Mouse (Mus musculus) liver, embryonic 15.5 days (tissue): ENCODE results near the gene Ndufv3. TPM values are rescaled to one million over a fixed set of nuclear protein-coding genes. Genes with fewer than 3 reads are reported as not detected.

Source experiments
- ATAC-seq: fragments of 200-750 bp; cut with Nextera tagmentation; 2 replicates; pipeline ENCODE4 v1.8.0; 2017; ENCODE audit warnings: moderate number of reproducible peaks, mild to moderate bottlenecking, moderate library complexity; ENCODE audit not compliant: insufficient read depth
- H3K27ac ChIP-seq: fragments of 300-500 bp; sonication (generic); replicated peaks from 2 replicates; pipeline ENCODE4 v1.5.1; 2015; ENCODE audit warnings: mild to moderate bottlenecking, inconsistent platforms
- H3K27me3 ChIP-seq: fragments of 300-500 bp; sonication (generic); 2 replicates; pipeline ENCODE4 v1.6.1; 2015; ENCODE audit warnings: mild to moderate bottlenecking, inconsistent platforms
- H3K36me3 ChIP-seq: fragments of 300-500 bp; sonication (generic); replicated peaks from 2 replicates; pipeline ENCODE4 v1.6.1; 2015; ENCODE audit warnings: moderate library complexity, mild to moderate bottlenecking, inconsistent platforms
- H3K4me1 ChIP-seq: fragments of 300-500 bp; sonication (generic); replicated peaks from 2 replicates; pipeline ENCODE4 v1.6.1; 2015; ENCODE audit warnings: inconsistent platforms
- H3K4me2 ChIP-seq: fragments of 300-500 bp; sonication (generic); 2 replicates; pipeline ENCODE4 v1.6.1; 2015; ENCODE audit warnings: moderate library complexity, mild to moderate bottlenecking, inconsistent platforms
- H3K4me3 ChIP-seq: fragments of 300-500 bp; sonication (generic); replicated peaks from 2 replicates; pipeline ENCODE4 v1.5.1; 2015; ENCODE audit warnings: mild to moderate bottlenecking, inconsistent platforms
- H3K9ac ChIP-seq: fragments of 300-500 bp; sonication (generic); 2 replicates; pipeline ENCODE4 v1.6.1; 2015; ENCODE audit warnings: moderate library complexity, mild to moderate bottlenecking, inconsistent platforms
- H3K9me3 ChIP-seq: fragments of 300-500 bp; sonication (generic); replicated peaks from 2 replicates; pipeline ENCODE4 v1.6.1; 2016; ENCODE audit warnings: inconsistent platforms
- WGBS: fragments of 180-500 bp; shearing (Covaris S2); methylation state at CpG from one replicate; pipeline ENCODE4 v1.1.7; 2015; ENCODE audit warnings: mixed read lengths; ENCODE audit not compliant: insufficient replicate concordance; 5-methylcytosine and 5-hydroxymethylcytosine counted together
- polyA plus RNA-seq: library from polyadenylated mRNA; unstranded; fragments of >200 nt; fragmentation: Nextera tagmentation; extraction: Ambion mirVana; gene quantifications from 2 replicates; pipeline ENCODE4 v1.2.1, GENCODE M21; 2015

Gene Ndufv3
- polyA plus RNA-seq, 1 experiment from 2014 or later: 160 TPM

DNA sequence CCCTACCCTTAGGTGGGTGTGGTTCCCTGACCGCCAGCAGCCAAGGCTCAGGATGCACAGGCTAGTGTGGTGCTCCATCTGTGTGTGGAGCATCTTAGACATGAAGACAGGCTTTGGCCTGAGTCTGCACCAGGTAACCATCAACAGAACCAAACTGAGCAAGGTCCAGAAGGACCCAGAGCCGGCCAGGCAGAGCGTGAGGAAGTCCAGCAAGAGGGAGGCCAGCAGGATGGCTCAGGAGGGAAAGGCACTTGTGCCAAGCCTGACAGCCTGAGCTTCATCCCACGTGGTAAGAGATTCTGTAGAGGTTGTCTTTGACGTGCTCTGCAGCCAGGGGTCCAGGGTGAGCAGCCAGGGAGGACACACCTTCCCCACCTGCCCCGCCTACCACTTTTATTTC lies 22.2 kb upstream of the Ndufv3 start:
- Histone ChIP-seq H3K4me2 (no peak overlapping the region), H3K27ac (no peak overlapping the region), H3K9me3 (no peaks in the 10 kb centered on the region), H3K27me3 (no peaks in the 10 kb centered on the region), H3K9ac (no peak overlapping the region), H3K4me3 (no peak overlapping the region), H3K36me3 (peaks cover 74% of the 10 kb centered on the region), H3K4me1 (peaks cover 9% of the 10 kb centered on the region)
- 77% methylated on average over 6 of the region's 6 CpGs for WGBS
- no peak for ATAC-seq

DNA sequence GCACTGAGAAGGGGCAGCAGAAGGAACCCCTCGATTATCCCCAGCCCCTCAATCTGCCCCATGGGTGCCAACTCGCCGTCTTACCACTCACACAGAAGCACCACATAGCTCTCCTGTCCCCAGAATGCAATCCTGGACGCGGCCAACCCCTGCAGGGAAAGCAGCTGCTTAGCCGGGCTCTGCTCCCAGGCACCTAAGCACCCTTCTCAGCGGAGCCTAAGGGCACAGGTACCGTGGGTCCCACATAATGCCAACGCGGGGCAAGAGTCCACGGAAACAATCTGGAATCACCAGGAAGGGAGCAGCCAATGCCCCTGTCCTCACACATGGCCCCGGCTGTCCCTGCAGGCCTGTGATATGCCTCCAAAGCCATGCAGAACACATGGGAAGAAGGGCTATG lies 20.2 kb upstream of the Ndufv3 start:
- no peaks in the 10 kb centered on the region for H3K9me3 ChIP-seq
- H3K36me3 ChIP-seq: peaks cover 91% of the 10 kb centered on the region
- no peak overlapping the region for H3K9ac ChIP-seq
- H3K27ac ChIP-seq: no peak overlapping the region
- no peak for ATAC-seq
- H3K27me3 ChIP-seq: no peaks in the 10 kb centered on the region
- H3K4me2 ChIP-seq: no peak overlapping the region
- H3K4me1 ChIP-seq: peaks cover 20% of the 10 kb centered on the region
- 78% methylated on average over 12 of the region's 12 CpGs for WGBS
- no peak overlapping the region for H3K4me3 ChIP-seq

DNA sequence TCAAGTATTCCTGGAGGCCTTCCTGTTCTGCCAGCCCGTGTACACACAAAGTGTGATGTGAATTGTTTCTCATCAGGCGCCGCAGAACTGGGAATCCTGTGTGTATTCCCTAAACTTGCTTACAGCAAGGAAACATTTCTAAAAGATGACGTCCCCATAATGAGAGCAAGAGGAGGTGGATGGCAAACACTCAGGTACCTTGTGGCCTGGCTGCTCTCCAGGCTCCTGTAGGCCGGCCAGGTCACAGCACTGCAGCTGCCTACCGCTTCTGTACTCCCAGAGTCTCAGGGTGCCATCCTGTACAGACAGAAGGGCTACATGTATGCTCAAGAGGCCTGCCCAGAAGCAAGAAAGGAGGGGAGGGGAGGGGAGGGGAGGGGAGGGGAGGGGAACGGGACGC lies 19.5 kb upstream of the Ndufv3 start:
- H3K4me1 ChIP-seq: peaks cover 20% of the 10 kb centered on the region
- no peaks in the 10 kb centered on the region for H3K27me3 ChIP-seq
- no peak overlapping the region for H3K4me2 ChIP-seq
- WGBS: 81% methylated on average over 8 of the region's 8 CpGs
- no peak overlapping the region for H3K9ac ChIP-seq
- H3K4me3 ChIP-seq: no peak overlapping the region
- no peaks in the 10 kb centered on the region for H3K9me3 ChIP-seq
- no peak for ATAC-seq
- peaks cover 91% of the 10 kb centered on the region for H3K36me3 ChIP-seq
- H3K27ac ChIP-seq: no peak overlapping the region

DNA sequence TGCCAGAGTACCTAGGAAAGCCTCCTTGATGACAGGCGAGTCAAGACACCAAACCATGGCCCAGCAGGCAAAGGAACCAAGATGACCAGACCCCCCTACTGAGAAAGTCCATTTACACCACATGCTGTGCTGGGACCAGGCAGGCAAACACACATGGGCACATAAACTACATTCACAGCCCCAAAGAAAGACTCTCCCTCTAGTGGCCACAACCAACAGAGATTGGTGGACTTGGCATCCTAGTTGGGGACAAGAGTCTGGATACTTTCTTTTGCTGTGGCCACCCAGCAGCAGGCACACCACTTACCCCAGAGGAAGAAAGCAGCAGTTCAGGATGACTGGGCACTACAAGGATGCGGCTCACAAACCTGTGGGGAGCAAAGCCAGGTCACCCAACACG lies 19.0 kb upstream of the Ndufv3 start:
- Histone ChIP-seq H3K27me3 (no peaks in the 10 kb centered on the region), H3K9ac (no peak overlapping the region), H3K36me3 (peaks cover 91% of the 10 kb centered on the region), H3K9me3 (no peaks in the 10 kb centered on the region), H3K4me3 (no peak overlapping the region), H3K27ac (no peak overlapping the region), H3K4me2 (no peak overlapping the region), H3K4me1 (peaks cover 22% of the 10 kb centered on the region)
- no peak for ATAC-seq
- WGBS: 73% methylated on average over 3 of the region's 3 CpGs

DNA sequence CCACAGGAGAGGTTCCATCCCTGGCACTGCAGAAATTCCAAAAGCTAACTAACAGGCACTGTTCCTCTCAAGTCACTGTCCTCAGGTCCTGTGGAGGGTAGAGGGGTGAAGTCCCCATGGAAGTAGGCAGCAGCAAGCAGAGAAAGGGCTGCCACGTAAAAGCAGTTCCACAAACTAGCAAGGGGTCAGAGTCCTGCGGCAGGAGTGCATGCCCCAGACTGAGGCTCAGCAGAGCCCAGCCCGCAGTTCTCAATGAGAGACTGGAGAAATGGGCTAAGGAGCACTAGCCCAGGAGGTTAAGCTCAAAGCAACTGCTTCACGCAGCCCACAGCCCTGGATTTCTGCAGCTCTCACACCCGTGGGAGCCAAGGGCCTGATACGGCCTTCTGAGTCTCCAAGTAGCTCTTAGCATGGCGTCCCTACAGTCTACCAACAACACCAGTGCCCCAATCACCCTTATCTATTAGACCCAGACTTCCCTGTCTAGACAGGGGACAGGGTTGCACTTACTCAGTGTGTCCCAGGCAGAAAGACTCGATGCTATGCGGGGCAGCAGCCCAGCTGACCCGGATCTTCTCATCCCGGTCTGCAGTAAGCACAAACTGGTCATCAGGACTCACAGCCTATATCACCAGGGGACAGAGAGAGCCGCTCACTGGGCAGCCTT lies 17.5 kb upstream of the Ndufv3 start:
- no peak overlapping the region for H3K4me3 ChIP-seq
- peak overlapping the region; percentile 25; the same call in 1 of the 2 replicates for H3K4me2 ChIP-seq
- H3K27me3 ChIP-seq: no peaks in the 10 kb centered on the region
- no peaks in the 10 kb centered on the region for H3K9me3 ChIP-seq
- peaks cover 27% of the 10 kb centered on the region for H3K4me1 ChIP-seq
- 35% methylated on average over 12 of the region's 12 CpGs for WGBS
- H3K27ac ChIP-seq: peak overlapping the region; percentile 55
- peak; percentile 83 for ATAC-seq
- H3K9ac ChIP-seq: no peak overlapping the region
- peaks cover 92% of the 10 kb centered on the region for H3K36me3 ChIP-seq

DNA sequence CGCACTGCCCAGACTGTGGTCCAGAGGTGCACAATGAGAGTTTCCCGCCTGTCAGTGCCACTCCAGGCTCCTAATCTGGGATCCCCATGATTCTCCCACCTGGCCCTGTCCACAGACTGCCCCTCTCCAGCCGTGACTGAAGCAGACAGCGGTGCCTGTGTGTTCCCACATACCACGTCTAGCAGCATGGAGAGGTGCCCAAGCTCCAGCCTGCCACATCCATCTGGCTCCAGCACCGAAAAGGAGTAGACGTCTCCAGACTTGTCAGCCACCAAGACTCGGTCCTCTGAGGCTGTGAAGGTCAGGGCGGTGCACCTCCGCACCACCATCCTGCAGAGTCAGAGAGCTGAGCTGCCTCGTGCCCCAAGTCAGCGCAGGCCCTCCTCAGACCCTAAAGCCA lies 16.6 kb upstream of the Ndufv3 start:
- ATAC-seq: no peak
- Histone ChIP-seq H3K4me3 (no peak overlapping the region), H3K4me1 (peaks cover 27% of the 10 kb centered on the region), H3K36me3 (peaks cover 92% of the 10 kb centered on the region), H3K27me3 (no peaks in the 10 kb centered on the region), H3K4me2 (no peak overlapping the region), H3K9me3 (no peaks in the 10 kb centered on the region), H3K9ac (no peak overlapping the region), H3K27ac (no peak overlapping the region)
- WGBS: 78% methylated on average over 12 of the region's 12 CpGs

DNA sequence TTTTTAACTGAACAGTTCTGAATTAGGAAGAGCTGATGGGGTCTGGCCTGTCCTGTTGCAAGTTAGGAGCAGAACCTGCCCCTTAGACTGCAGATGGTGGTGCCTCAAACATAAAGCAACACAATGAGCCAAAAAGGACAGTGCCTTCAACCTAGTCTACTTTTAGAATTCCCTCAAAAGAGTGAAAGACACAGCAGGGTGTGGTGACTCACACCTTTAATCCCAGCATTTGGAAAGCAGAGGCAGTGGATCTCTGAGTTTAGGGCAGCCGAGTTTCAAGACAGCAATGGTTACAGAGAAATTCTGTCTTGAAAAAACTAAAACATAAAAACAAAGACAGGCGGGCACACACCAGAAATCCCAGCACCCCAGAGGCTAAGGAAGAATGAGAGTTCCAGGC lies 16.0 kb upstream of the Ndufv3 start:
- no peak overlapping the region for H3K27ac ChIP-seq
- no peak overlapping the region for H3K4me3 ChIP-seq
- no peak overlapping the region for H3K4me2 ChIP-seq
- H3K4me1 ChIP-seq: peaks cover 27% of the 10 kb centered on the region
- H3K36me3 ChIP-seq: peaks cover 90% of the 10 kb centered on the region
- no peak for ATAC-seq
- WGBS: 77% methylated on average over 2 of the region's 2 CpGs
- no peak overlapping the region for H3K9ac ChIP-seq
- H3K27me3 ChIP-seq: no peaks in the 10 kb centered on the region
- no peaks in the 10 kb centered on the region for H3K9me3 ChIP-seq

DNA sequence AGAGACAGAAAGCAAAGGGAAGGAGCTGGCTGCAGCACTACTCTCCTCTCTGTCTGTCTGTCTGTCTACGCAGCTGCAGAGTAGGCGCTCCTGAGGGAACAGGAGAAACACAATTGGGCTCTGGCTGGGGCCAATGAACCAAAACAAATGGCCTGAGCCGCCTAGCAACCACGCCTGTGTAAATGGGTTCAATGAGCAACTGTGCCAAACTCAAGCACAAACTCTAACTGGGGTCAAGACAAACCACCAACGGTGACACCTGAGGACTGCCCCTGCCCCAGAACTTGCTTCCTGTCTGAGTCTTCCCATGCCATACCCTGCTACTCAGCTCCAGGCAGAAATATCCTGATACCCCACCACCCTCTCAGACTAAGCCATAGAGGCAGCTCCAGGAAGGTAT lies 14.9 kb upstream of the Ndufv3 start:
- no peak overlapping the region for H3K4me2 ChIP-seq
- no peaks in the 10 kb centered on the region for H3K9me3 ChIP-seq
- peaks cover 90% of the 10 kb centered on the region for H3K36me3 ChIP-seq
- WGBS: 80% methylated on average over 5 of the region's 5 CpGs
- no peaks in the 10 kb centered on the region for H3K27me3 ChIP-seq
- H3K4me1 ChIP-seq: peaks cover 27% of the 10 kb centered on the region
- no peak overlapping the region for H3K9ac ChIP-seq
- no peak for ATAC-seq
- no peak overlapping the region for H3K27ac ChIP-seq
- H3K4me3 ChIP-seq: no peak overlapping the region

DNA sequence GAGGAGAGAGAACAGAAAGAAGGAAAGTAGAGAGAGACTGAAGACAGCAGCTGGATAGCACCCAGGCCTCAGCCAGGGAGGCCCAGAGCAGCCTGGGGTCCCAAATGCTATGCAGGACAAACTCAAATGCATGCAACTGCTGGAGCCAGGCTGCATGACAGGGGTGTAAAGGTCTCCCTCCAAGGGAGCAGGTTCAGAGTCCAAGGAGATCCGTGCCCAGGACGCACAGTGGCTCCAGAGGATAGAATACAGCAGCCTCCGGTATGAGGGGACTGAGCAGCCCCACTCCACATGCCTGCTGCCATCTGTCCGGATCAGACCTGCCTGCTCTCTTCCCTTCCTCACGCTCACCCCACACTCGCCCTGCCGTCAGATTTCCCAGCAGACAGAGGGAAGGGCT lies 13.6 kb upstream of the Ndufv3 start:
- 70% methylated on average over 7 of the region's 7 CpGs for WGBS
- Histone ChIP-seq H3K4me1 (peaks cover 35% of the 10 kb centered on the region), H3K9ac (no peak overlapping the region), H3K4me3 (no peak overlapping the region), H3K27ac (no peak overlapping the region), H3K4me2 (no peak overlapping the region), H3K36me3 (peaks cover 84% of the 10 kb centered on the region), H3K27me3 (no peaks in the 10 kb centered on the region), H3K9me3 (no peaks in the 10 kb centered on the region)
- ATAC-seq: no peak

DNA sequence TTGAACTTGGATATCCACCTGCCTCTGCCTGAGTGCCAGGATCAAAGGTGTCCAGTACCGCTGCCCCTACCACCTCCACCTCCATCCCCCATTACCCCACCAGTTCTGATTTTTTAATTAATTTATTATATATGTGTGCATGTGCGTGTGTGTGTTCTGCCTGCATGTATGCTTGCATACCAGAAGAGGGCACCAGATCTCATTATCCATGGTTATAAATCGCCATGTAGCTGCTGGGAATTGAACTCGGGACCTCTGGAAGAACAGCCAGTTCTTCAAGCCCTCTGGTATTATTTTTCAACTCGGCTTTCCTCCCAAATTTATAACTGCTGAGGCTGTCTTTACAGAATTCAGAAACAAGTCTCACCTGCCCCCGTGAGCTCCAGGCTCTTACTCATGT lies 9.0 kb upstream of the Ndufv3 start:
- Histone ChIP-seq H3K9me3 (no peaks in the 10 kb centered on the region), H3K4me1 (peaks cover 32% of the 10 kb centered on the region), H3K27me3 (no peaks in the 10 kb centered on the region; the same call in 1 of the 2 replicates), H3K4me2 (peak overlapping the region; percentile 98), H3K36me3 (peaks cover 42% of the 10 kb centered on the region), H3K9ac (no peak overlapping the region), H3K27ac (no peak overlapping the region), H3K4me3 (peak overlapping the region; percentile 80)
- 78% methylated on average over 6 of the region's 6 CpGs for WGBS
- ATAC-seq: no peak

DNA sequence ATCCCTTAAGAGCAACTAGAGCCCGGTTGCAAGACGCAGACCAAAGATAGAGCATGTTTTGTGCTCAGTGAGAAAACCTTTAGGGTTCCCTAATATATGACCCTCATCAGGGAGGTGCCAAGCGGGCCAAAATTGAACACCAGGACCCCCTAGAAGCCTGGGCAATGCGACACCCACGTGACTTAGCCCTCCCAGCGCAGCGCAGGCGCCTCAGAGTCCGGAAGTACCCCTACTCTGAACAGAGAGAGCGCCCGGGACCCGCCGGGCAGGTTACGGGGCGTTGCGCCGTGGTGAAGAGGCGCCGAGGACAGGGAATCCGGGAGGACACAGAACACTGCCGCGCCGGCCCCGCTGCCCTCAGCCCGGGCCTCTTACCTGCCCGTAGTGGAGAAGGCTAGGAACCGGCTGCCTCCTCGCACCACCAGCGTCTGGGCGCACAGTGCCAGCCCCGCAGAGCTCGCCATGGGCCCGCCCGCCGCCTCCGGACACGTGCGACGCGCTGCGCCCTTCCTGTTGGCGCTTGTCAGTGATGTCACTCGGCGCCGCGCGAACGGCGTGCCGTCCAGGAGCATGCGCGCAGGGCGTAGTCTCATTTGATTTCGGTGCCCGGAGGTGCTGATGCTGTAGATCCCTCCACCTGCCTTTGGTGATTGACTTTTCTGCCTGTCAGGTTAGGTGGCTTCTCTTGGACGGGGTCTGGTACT lies 8.0 kb upstream of the Ndufv3 start:
- Histone ChIP-seq H3K36me3 (peaks cover 34% of the 10 kb centered on the region), H3K27ac (peak overlapping the region; percentile 78), H3K9me3 (no peaks in the 10 kb centered on the region), H3K4me3 (peak overlapping the region; percentile 80), H3K9ac (peak overlapping the region; percentile 72), H3K4me1 (peaks cover 27% of the 10 kb centered on the region), H3K4me2 (peak overlapping the region; percentile 98), H3K27me3 (peaks cover 7% of the 10 kb centered on the region; the same call in 1 of the 2 replicates)
- under 1% methylated on average over 56 of the region's 56 CpGs for WGBS
- ATAC-seq: peak; percentile 93
